In genomic region chr17:22314219-22314618, GRCm38 (mm10) we compare ENCODE assay signal across 8 mouse cellular contexts. TPM values are rescaled to one million over a fixed set of nuclear protein-coding genes. Genes with fewer than 3 reads are reported as not detected.
DNase-seq lines count a peak whose midpoint lies in the region; ATAC-seq and TF ChIP-seq lines count a peak whose summit lies in the region.
"Not testable (repeated sequence)": the region's sequence is repeated elsewhere in the genome, so short reads cannot be mapped to it uniquely, and the experiment has no call there.

No protein-coding gene starts in this region.

- not testable (repeated sequence) for H3K9me3 ChIP-seq in embryonic facial prominence, embryonic 13.5 days; hindbrain, embryonic 16.5 days (ENCODE audit: control insufficient read depth, low read length); lung, embryonic 16.5 days (ENCODE audit: control insufficient read depth, low read length); neural tube, embryonic 11.5 days (ENCODE audit: control insufficient read depth, low read length)

- 0 out of 2 replicates have a peak, but pooled peaks have one; percentile 37 for ATAC-seq in embryonic facial prominence, embryonic 13.5 days (ENCODE audit: insufficient number of reproducible peaks, insufficient read depth, low FRiP score, low TSS enrichment, low read depth)
- ATAC-seq in granulocyte monocyte progenitor cell, adult 5-6 weeks (replicated peaks; ENCODE audit: poor library complexity, severe bottlenecking), result peak; percentile 34
- ATAC-seq in hindbrain, embryonic 16.5 days, result peak; percentile 65
- ATAC-seq in lung, embryonic 16.5 days (ENCODE audit: low read depth), result peak; percentile 70
- ATAC-seq in neural tube, embryonic 11.5 days (ENCODE audit: insufficient read depth, low FRiP score, low TSS enrichment), result peak; percentile 82

- peak overlapping the region; percentile 59 for H3K4me2 ChIP-seq in embryonic facial prominence, embryonic 13.5 days
- peak overlapping the region; percentile 57 for H3K4me2 ChIP-seq in hindbrain, embryonic 16.5 days (ENCODE audit: low read length)
- peak overlapping the region; percentile 57 for H3K4me2 ChIP-seq in lung, embryonic 16.5 days (ENCODE audit: low read depth, low read length)
- peak overlapping the region; percentile 37 for H3K4me2 ChIP-seq in neural tube, embryonic 11.5 days (ENCODE audit: low read depth)

- H3K4me3 ChIP-seq in embryonic facial prominence, embryonic 13.5 days, result peak overlapping the region; percentile 65
- peak overlapping the region; percentile 60 for H3K4me3 ChIP-seq in hindbrain, embryonic 16.5 days (ENCODE audit: low read length)
- H3K4me3 ChIP-seq in lung, embryonic 16.5 days (ENCODE audit: low read length), result peak overlapping the region; percentile 65
- peak overlapping the region; percentile 51 for H3K4me3 ChIP-seq in neural tube, embryonic 11.5 days (ENCODE audit: low read depth, low read length)
- H3K4me3 ChIP-seq in thymus, adult 2 months (ENCODE audit: control insufficient read depth, insufficient read depth, low read length), result peak overlapping the region; percentile 68

- not testable (repeated sequence) for H3K36me3 ChIP-seq in embryonic facial prominence, embryonic 13.5 days; hindbrain, embryonic 16.5 days (ENCODE audit: control insufficient read depth, insufficient read depth, low read length); lung, embryonic 16.5 days (ENCODE audit: control insufficient read depth, insufficient read depth, low read length); neural tube, embryonic 11.5 days (ENCODE audit: control insufficient read depth, insufficient read depth, low read length); thymus, adult 2 months (ENCODE audit: control insufficient read depth, insufficient read depth, low read length)

- H3K27me3 ChIP-seq in embryonic facial prominence, embryonic 13.5 days; hindbrain, embryonic 16.5 days (replicated peaks; ENCODE audit: control insufficient read depth, insufficient read depth, low read length); lung, embryonic 16.5 days (ENCODE audit: control insufficient read depth, insufficient read depth, low read depth, low read length); neural tube, embryonic 11.5 days (ENCODE audit: control insufficient read depth, insufficient read depth, low read length); thymus, adult 2 months (ENCODE audit: control insufficient read depth, insufficient read depth, low read length): not testable (repeated sequence)

- WGBS in embryonic facial prominence, embryonic 13.5 days, result 1% methylated on average over 3 of the region's 3 CpGs
- 4% methylated on average over 3 of the region's 3 CpGs for WGBS in hindbrain, embryonic 16.5 days
- 2% methylated on average over 3 of the region's 3 CpGs for WGBS in lung, embryonic 16.5 days
- WGBS in neural tube, embryonic 11.5 days, result 0% methylated on average over 3 of the region's 3 CpGs
- whole genome bisulfite sequencing in thymus, adult 2 months, result 4% methylated on average over 3 of the region's 3 CpGs

- not testable (repeated sequence) for TF ChIP-seq POLR2A in thymus, adult 2 months (IDR thresholded peaks at IDR 0.05; ENCODE audit: control insufficient read depth, extremely low read depth, insufficient read depth, low read length, poor library complexity)

- intact Hi-C loops in left cerebral cortex, postnatal 4 days (cut with DNase I), result not testable (repeated sequence)

- H3K9ac ChIP-seq in embryonic facial prominence, embryonic 13.5 days, result peak overlapping the region; percentile 78
- peak overlapping the region; percentile 68 for H3K9ac ChIP-seq in hindbrain, embryonic 16.5 days (ENCODE audit: low read depth, low read length)
- peak overlapping the region; percentile 75 for H3K9ac ChIP-seq in lung, embryonic 16.5 days (ENCODE audit: low read length)
- peak overlapping the region; percentile 68 for H3K9ac ChIP-seq in neural tube, embryonic 11.5 days (ENCODE audit: low read length)

- DNase-seq in adrenal gland, postnatal 36 days, result peak; percentile 2 to 3
- DNase-seq in left cerebral cortex, postnatal 4 days, result peak; percentile 2
- DNase-seq in neural tube, embryonic 11.5 days (ENCODE audit: low spot score), result not testable (repeated sequence)
- peak; percentile 2 for DNase-seq in thymus, adult 2 months

- TF ChIP-seq CTCF in thymus, adult 2 months (IDR thresholded peaks at IDR 0.05; ENCODE audit: borderline replicate concordance, control insufficient read depth, extremely low read depth, insufficient read depth, low read length, poor library complexity), result not testable (repeated sequence)

- 0 out of 2 replicates have a peak overlapping the region, but pooled peaks have one; percentile 73 for H3K27ac ChIP-seq in embryonic facial prominence, embryonic 13.5 days
- H3K27ac ChIP-seq in hindbrain, embryonic 16.5 days (ENCODE audit: low read depth, low read length); neural tube, embryonic 11.5 days (ENCODE audit: low read depth, low read length): not testable (repeated sequence)
- H3K27ac ChIP-seq in lung, embryonic 16.5 days (ENCODE audit: low read length), result peak overlapping the region; percentile 76
- peak overlapping the region; percentile 31; the same call in 1 of the 2 replicates for H3K27ac ChIP-seq in thymus, adult 2 months (ENCODE audit: control insufficient read depth, insufficient read depth, low read length)

- H3K4me1 ChIP-seq in embryonic facial prominence, embryonic 13.5 days; hindbrain, embryonic 16.5 days (ENCODE audit: control insufficient read depth, insufficient read depth, low read depth, low read length); lung, embryonic 16.5 days (replicated peaks; ENCODE audit: control insufficient read depth, insufficient read depth, low read length); neural tube, embryonic 11.5 days (ENCODE audit: control insufficient read depth, insufficient read depth, low read length); thymus, adult 2 months (replicated peaks; ENCODE audit: control insufficient read depth, insufficient read depth, low read length): not testable (repeated sequence)

RNA-seq across cellular contexts. Expression of gene CT030661.1, which starts 0.4 kb away (rescaled TPM):
- 10 to 100 TPM in 1 of 2 experiments, 1 to 10 TPM in 1; 8.8 to 11.2 TPM for total RNA-seq in adrenal gland, postnatal 36 days (2021)
- 11.8 and 13.9 TPM in 2 replicates for polyA plus RNA-seq in embryonic facial prominence, embryonic 13.5 days (2015; fragmentation: Nextera tagmentation; extraction: Ambion mirVana)
- 16.0 and 19.6 TPM in 2 replicates for total RNA-seq in granulocyte monocyte progenitor cell, adult 5-6 weeks (2014; fragmentation: Nextera tagmentation)
- 23.0 and 26.6 TPM in 2 replicates for total RNA-seq in granulocyte monocyte progenitor cell, adult 5-6 weeks (2017)
- 10.2 and 11.4 TPM in 2 replicates for polyA plus RNA-seq in hindbrain, embryonic 16.5 days (2015; fragmentation: Nextera tagmentation; extraction: Ambion mirVana)
- 10 to 100 TPM; 13.5 to 13.9 TPM for total RNA-seq in left cerebral cortex, postnatal 4 days (2021)
- 10.9 and 12.1 TPM in 2 replicates for polyA plus RNA-seq in lung, embryonic 16.5 days (2015; fragmentation: Nextera tagmentation; extraction: Ambion mirVana)
- polyA plus RNA-seq in neural tube, embryonic 11.5 days (2014; fragmentation: Nextera tagmentation; extraction: Ambion mirVana), result 11.9 and 12.8 TPM in 2 replicates
- 1.1 and 1.3 TPM in 2 replicates for polyA plus RNA-seq in thymus, adult 2 months (2012; rRNA removed)

RNA-seq across cellular contexts. Expression of gene Zfp944, which starts 47.0 kb away (rescaled TPM):
- 1 to 10 TPM; 6.7 to 7.0 TPM for total RNA-seq in adrenal gland, postnatal 36 days (2021)
- 14.6 and 14.8 TPM in 2 replicates for polyA plus RNA-seq in embryonic facial prominence, embryonic 13.5 days (2015; fragmentation: Nextera tagmentation; extraction: Ambion mirVana)
- 10.9 and 17.8 TPM in 2 replicates for total RNA-seq in granulocyte monocyte progenitor cell, adult 5-6 weeks (2014; fragmentation: Nextera tagmentation)
- total RNA-seq in granulocyte monocyte progenitor cell, adult 5-6 weeks (2017), result 13.1 and 13.5 TPM in 2 replicates
- 12.1 and 13.8 TPM in 2 replicates for polyA plus RNA-seq in hindbrain, embryonic 16.5 days (2015; fragmentation: Nextera tagmentation; extraction: Ambion mirVana)
- 10 to 100 TPM; 10.1 to 12.5 TPM for total RNA-seq in left cerebral cortex, postnatal 4 days (2021)
- polyA plus RNA-seq in lung, embryonic 16.5 days (2015; fragmentation: Nextera tagmentation; extraction: Ambion mirVana), result 12.4 and 12.9 TPM in 2 replicates
- polyA plus RNA-seq in neural tube, embryonic 11.5 days (2014; fragmentation: Nextera tagmentation; extraction: Ambion mirVana), result 14.5 and 17.7 TPM in 2 replicates
- polyA plus RNA-seq in thymus, adult 2 months (2012; rRNA removed), result 6.3 and 6.6 TPM in 2 replicates

RNA-seq across cellular contexts. Expression of gene Zfp758, which starts 47.0 kb away (rescaled TPM):
- total RNA-seq in adrenal gland, postnatal 36 days (2021), result 10 to 100 TPM; 10.5 to 11.9 TPM
- 9.3 and 9.6 TPM in 2 replicates for polyA plus RNA-seq in embryonic facial prominence, embryonic 13.5 days (2015; fragmentation: Nextera tagmentation; extraction: Ambion mirVana)
- 3.1 and 15.2 TPM in 2 replicates for total RNA-seq in granulocyte monocyte progenitor cell, adult 5-6 weeks (2014; fragmentation: Nextera tagmentation)
- 9.9 and 17.9 TPM in 2 replicates for total RNA-seq in granulocyte monocyte progenitor cell, adult 5-6 weeks (2017)
- 8.6 and 9.0 TPM in 2 replicates for polyA plus RNA-seq in hindbrain, embryonic 16.5 days (2015; fragmentation: Nextera tagmentation; extraction: Ambion mirVana)
- 10 to 100 TPM in 1 of 2 experiments, 1 to 10 TPM in 1; 8.3 to 10.9 TPM for total RNA-seq in left cerebral cortex, postnatal 4 days (2021)
- polyA plus RNA-seq in lung, embryonic 16.5 days (2015; fragmentation: Nextera tagmentation; extraction: Ambion mirVana), result 9.2 and 10.4 TPM in 2 replicates
- 8.9 and 9.8 TPM in 2 replicates for polyA plus RNA-seq in neural tube, embryonic 11.5 days (2014; fragmentation: Nextera tagmentation; extraction: Ambion mirVana)
- 1.8 TPM in 2 replicates for polyA plus RNA-seq in thymus, adult 2 months (2012; rRNA removed)
